Mouse (Mus musculus): ENCODE results near the gene Crybg3. TPM values are rescaled to one million over a fixed set of nuclear protein-coding genes. Genes with fewer than 3 reads are reported as not detected.

Gene Crybg3
- polyA plus RNA-seq, 1 experiment from 2014 or later = 1.8 TPM

- Histone ChIP-seq H3K27ac (replicated peaks) (no peak overlapping the region), H3K4me2 (no peak overlapping the region), H3K27me3 (replicated peaks) (no peaks in the 10 kb centered on the region), H3K36me3 (no peaks in the 10 kb centered on the region), H3K4me1 (no peaks in the 10 kb centered on the region), H3K4me3 (replicated peaks) (no peak overlapping the region), H3K9ac (replicated peaks) (no peak overlapping the region), H3K9me3 (replicated peaks) (no peaks in the 10 kb centered on the region)
- WGBS = 88% methylated on average over 5 of the region's 5 CpGs
- ATAC-seq (ENCODE audit: low FRiP score) = no peak
Observed at GRCm38 (mm10) chr16:59531243-59531642, 69.5 kb downstream of the Crybg3 start.

GRCm38 (mm10) chr16:59529570-59529969 lies 71.2 kb downstream of the Crybg3 start:
- Histone ChIP-seq H3K4me1 (no peaks in the 10 kb centered on the region), H3K4me3 (replicated peaks) (no peak overlapping the region), H3K4me2 (no peak overlapping the region), H3K36me3 (no peaks in the 10 kb centered on the region), H3K9ac (replicated peaks) (no peak overlapping the region), H3K9me3 (replicated peaks) (no peaks in the 10 kb centered on the region), H3K27me3 (replicated peaks) (no peaks in the 10 kb centered on the region), H3K27ac (replicated peaks) (no peak overlapping the region)
- no peak for ATAC-seq (ENCODE audit: low FRiP score)
- 93% methylated on average over 13 of the region's 13 CpGs for WGBS

GRCm38 (mm10) chr16:59526939-59527338 lies 73.8 kb downstream of the Crybg3 start:
- Histone ChIP-seq H3K27me3 (replicated peaks) (no peaks in the 10 kb centered on the region), H3K9ac (replicated peaks) (no peak overlapping the region), H3K4me1 (no peaks in the 10 kb centered on the region), H3K27ac (replicated peaks) (no peak overlapping the region), H3K4me3 (replicated peaks) (no peak overlapping the region), H3K36me3 (no peaks in the 10 kb centered on the region), H3K9me3 (replicated peaks) (no peaks in the 10 kb centered on the region), H3K4me2 (no peak overlapping the region)
- ATAC-seq (ENCODE audit: low FRiP score) = no peak
- 82% methylated on average over 6 of the region's 6 CpGs for WGBS

- Histone ChIP-seq H3K4me1 (no peaks in the 10 kb centered on the region), H3K36me3 (no peaks in the 10 kb centered on the region), H3K4me3 (replicated peaks) (no peak overlapping the region), H3K27me3 (replicated peaks) (no peaks in the 10 kb centered on the region), H3K9ac (replicated peaks) (no peak overlapping the region), H3K4me2 (no peak overlapping the region), H3K9me3 (replicated peaks) (no peaks in the 10 kb centered on the region), H3K27ac (replicated peaks) (no peak overlapping the region)
- no peak for ATAC-seq (ENCODE audit: low FRiP score)
- whole genome bisulfite sequencing = 90% methylated on average over 16 of the region's 16 CpGs
Observed at GRCm38 (mm10) chr16:59521752-59522423, 78.9 kb downstream of the Crybg3 start.

GRCm38 (mm10) chr16:59517447-59518219 lies 83.1 kb downstream of the Crybg3 start:
- H3K27ac ChIP-seq (replicated peaks) = no peak overlapping the region
- no peaks in the 10 kb centered on the region for H3K27me3 ChIP-seq (replicated peaks)
- H3K9me3 ChIP-seq (replicated peaks) = no peaks in the 10 kb centered on the region
- no peak overlapping the region for H3K4me2 ChIP-seq
- no peaks in the 10 kb centered on the region for H3K4me1 ChIP-seq
- H3K9ac ChIP-seq (replicated peaks) = no peak overlapping the region
- ATAC-seq (ENCODE audit: low FRiP score) = no peak
- H3K36me3 ChIP-seq = no peaks in the 10 kb centered on the region
- WGBS = 87% methylated on average over 15 of the region's 15 CpGs
- no peak overlapping the region for H3K4me3 ChIP-seq (replicated peaks)

GRCm38 (mm10) chr16:59516965-59517364 lies 83.8 kb downstream of the Crybg3 start:
- H3K4me2 ChIP-seq = no peak overlapping the region
- no peak for ATAC-seq (ENCODE audit: low FRiP score)

GRCm38 (mm10) chr16:59515169-59515568 lies 85.6 kb downstream of the Crybg3 start:
- Histone ChIP-seq H3K9ac (replicated peaks) (no peak overlapping the region), H3K36me3 (no peaks in the 10 kb centered on the region), H3K4me3 (replicated peaks) (no peak overlapping the region), H3K27me3 (replicated peaks) (no peaks in the 10 kb centered on the region), H3K27ac (replicated peaks) (no peak overlapping the region), H3K4me1 (no peaks in the 10 kb centered on the region), H3K4me2 (no peak overlapping the region), H3K9me3 (replicated peaks) (no peaks in the 10 kb centered on the region)
- 94% methylated on average over 5 of the region's 5 CpGs for whole genome bisulfite sequencing
- no peak for ATAC-seq (ENCODE audit: low FRiP score)

More at GRCm38 (mm10) chr16:59516965-59517364, 83.8 kb downstream of the Crybg3 start:
- Histone ChIP-seq H3K27ac (replicated peaks) (no peak overlapping the region), H3K9ac (replicated peaks) (no peak overlapping the region), H3K9me3 (replicated peaks) (no peaks in the 10 kb centered on the region), H3K36me3 (no peaks in the 10 kb centered on the region), H3K4me3 (replicated peaks) (no peak overlapping the region), H3K4me1 (no peaks in the 10 kb centered on the region), H3K27me3 (replicated peaks) (no peaks in the 10 kb centered on the region)
- 95% methylated on average over 10 of the region's 10 CpGs for WGBS

GRCm38 (mm10) chr16:59509830-59510229 lies 90.9 kb downstream of the Crybg3 start:
- H3K4me2 ChIP-seq = no peak overlapping the region
- H3K36me3 ChIP-seq = no peaks in the 10 kb centered on the region
- H3K27ac ChIP-seq (replicated peaks) = no peak overlapping the region
- no peak overlapping the region for H3K9ac ChIP-seq (replicated peaks)
- 91% methylated on average over 5 of the region's 5 CpGs for WGBS
- H3K4me3 ChIP-seq (replicated peaks) = no peak overlapping the region
- no peaks in the 10 kb centered on the region for H3K9me3 ChIP-seq (replicated peaks)
- ATAC-seq (ENCODE audit: low FRiP score) = no peak
- no peaks in the 10 kb centered on the region for H3K27me3 ChIP-seq (replicated peaks)
- no peaks in the 10 kb centered on the region for H3K4me1 ChIP-seq

- H3K27ac ChIP-seq (replicated peaks) = no peak overlapping the region
- WGBS = 92% methylated on average over 3 of the region's 3 CpGs
- H3K27me3 ChIP-seq (replicated peaks) = no peaks in the 10 kb centered on the region
- H3K9ac ChIP-seq (replicated peaks) = no peak overlapping the region
- H3K9me3 ChIP-seq (replicated peaks) = no peaks in the 10 kb centered on the region
- H3K4me3 ChIP-seq (replicated peaks) = no peak overlapping the region
- no peak for ATAC-seq (ENCODE audit: low FRiP score)
- H3K4me1 ChIP-seq = no peaks in the 10 kb centered on the region
- H3K36me3 ChIP-seq = no peaks in the 10 kb centered on the region
- H3K4me2 ChIP-seq = no peak overlapping the region
Observed at GRCm38 (mm10) chr16:59499180-59499579, 101.6 kb downstream of the Crybg3 start.

- Histone ChIP-seq H3K9me3 (replicated peaks) (no peaks in the 10 kb centered on the region), H3K4me2 (no peak overlapping the region), H3K27ac (replicated peaks) (no peak overlapping the region), H3K4me1 (no peaks in the 10 kb centered on the region), H3K9ac (replicated peaks) (no peak overlapping the region), H3K36me3 (peaks cover 3% of the 10 kb centered on the region; the same call in 1 of the 2 replicates), H3K27me3 (replicated peaks) (no peaks in the 10 kb centered on the region), H3K4me3 (replicated peaks) (no peak overlapping the region)
- 89% methylated on average over 1 of the region's 1 CpGs for WGBS
- no peak for ATAC-seq (ENCODE audit: low FRiP score)
Observed at GRCm38 (mm10) chr16:59497947-59498346, 102.8 kb downstream of the Crybg3 start.

GRCm38 (mm10) chr16:59493199-59493598 lies 107.6 kb downstream of the Crybg3 start:
- 94% methylated on average over 14 of the region's 14 CpGs for WGBS
- ATAC-seq (ENCODE audit: low FRiP score) = no peak
- Histone ChIP-seq H3K36me3 (peaks cover 13% of the 10 kb centered on the region), H3K27ac (replicated peaks) (no peak overlapping the region), H3K27me3 (replicated peaks) (no peaks in the 10 kb centered on the region), H3K9me3 (replicated peaks) (no peaks in the 10 kb centered on the region), H3K4me3 (replicated peaks) (no peak overlapping the region), H3K4me1 (no peaks in the 10 kb centered on the region), H3K4me2 (no peak overlapping the region), H3K9ac (replicated peaks) (no peak overlapping the region)

- Histone ChIP-seq H3K4me3 (replicated peaks) (no peak overlapping the region), H3K4me2 (no peak overlapping the region), H3K4me1 (no peaks in the 10 kb centered on the region), H3K9ac (replicated peaks) (no peak overlapping the region), H3K27me3 (replicated peaks) (no peaks in the 10 kb centered on the region), H3K9me3 (replicated peaks) (no peaks in the 10 kb centered on the region), H3K36me3 (peaks cover 10% of the 10 kb centered on the region), H3K27ac (replicated peaks) (no peak overlapping the region)
- 93% methylated on average over 9 of the region's 9 CpGs for WGBS
- ATAC-seq (ENCODE audit: low FRiP score) = no peak
Observed at GRCm38 (mm10) chr16:59487975-59488548, 112.7 kb downstream of the Crybg3 start.

All from neural tube, embryonic 15.5 days (tissue).